Mouse (Mus musculus) megakaryocyte, embryonic 14.5 days (primary cell): ENCODE measurements around the gene Cep85l. TPM values are rescaled to one million over a fixed set of nuclear protein-coding genes. Genes with fewer than 3 reads are reported as not detected.

ENCODE experiments used
- H3K27me3 ChIP-seq: replicated peaks from 2 replicates; pipeline ENCODE3; 2012; ENCODE audit warnings: inconsistent platforms
- H3K36me3 ChIP-seq: replicated peaks from 2 replicates; pipeline ENCODE3; 2012; ENCODE audit warnings: low read length, inconsistent platforms, mixed read lengths
- H3K4me1 ChIP-seq: 2 replicates; pipeline ENCODE4 v1.6.1; 2012; ENCODE audit warnings: inconsistent platforms
- H3K4me3 ChIP-seq: replicated peaks from 2 replicates; pipeline ENCODE3; 2012; ENCODE audit warnings: moderate library complexity, mild to moderate bottlenecking, inconsistent platforms
- H3K9me3 ChIP-seq: 2 replicates; pipeline ENCODE4 v1.6.1; 2012; ENCODE audit warnings: inconsistent platforms
- FLI1 ChIP-seq: IDR thresholded peaks from 2 replicates; pipeline ENCODE4 v1.6.1; 2012; ENCODE audit warnings: low read length, inconsistent platforms, mixed read lengths
- GATA1 ChIP-seq: IDR thresholded peaks from 3 replicates; pipeline ENCODE4 v1.6.1; 2012; ENCODE audit warnings: mixed read lengths, low read length, inconsistent platforms, borderline replicate concordance
- polyA plus RNA-seq: library from polyadenylated mRNA; stranded (reverse); fragments of >175 nt; gene quantifications from 2 replicates; pipeline ENCODE4 v1.2.3, GENCODE M21; 2012; ENCODE audit warnings: low replicate concordance; ENCODE audit not compliant: insufficient read depth

Gene Cep85l
- polyA plus RNA-seq, 1 experiment = 0.15 TPM

DNA sequence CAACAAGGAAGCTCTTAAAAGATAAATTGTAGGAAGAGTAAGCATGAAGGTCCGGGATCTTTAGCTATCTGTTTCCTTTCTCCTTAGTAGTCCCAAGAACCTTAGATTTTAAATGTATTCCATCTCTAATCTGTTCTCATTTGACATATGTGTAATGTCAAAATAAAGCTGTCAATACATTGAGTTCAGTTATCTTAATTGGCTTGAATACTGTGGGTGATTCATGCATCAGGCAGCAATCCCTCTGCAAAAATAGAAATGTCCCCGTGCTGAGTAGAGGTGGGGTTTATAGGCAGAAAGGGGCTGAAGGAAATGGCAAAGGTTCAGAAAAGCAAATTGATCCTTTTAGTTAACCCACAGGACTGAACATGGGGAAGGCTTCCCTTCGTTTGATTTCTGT is 50.5 kb downstream of the Cep85l start:
- H3K4me3 ChIP-seq = no peak overlapping the region
- no peaks in the 10 kb centered on the region for H3K9me3 ChIP-seq
- TF ChIP-seq GATA1 (no peak), FLI1 (no peak)
- peaks cover 12% of the 10 kb centered on the region for H3K4me1 ChIP-seq
- H3K27me3 ChIP-seq = no peaks in the 10 kb centered on the region
- H3K36me3 ChIP-seq = no peaks in the 10 kb centered on the region

DNA sequence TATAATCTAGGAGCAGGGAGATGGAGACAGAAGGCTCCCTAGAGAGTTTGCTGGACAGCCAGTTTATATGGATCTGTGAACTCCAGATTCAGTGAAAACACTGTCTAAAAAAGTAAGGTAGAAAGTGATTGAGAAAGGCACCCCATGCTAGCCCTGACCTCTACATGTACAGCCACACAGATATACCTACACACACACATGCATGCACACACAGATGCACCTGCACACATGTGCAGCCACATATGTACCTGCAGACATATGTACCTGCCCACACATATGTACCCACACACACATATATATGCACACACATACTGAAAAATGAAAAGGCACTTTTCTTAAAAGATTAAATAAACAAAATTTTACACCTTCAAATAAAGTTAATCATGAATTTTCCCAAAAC is 53.4 kb downstream of the Cep85l start:
- H3K36me3 ChIP-seq = no peaks in the 10 kb centered on the region
- H3K9me3 ChIP-seq = no peaks in the 10 kb centered on the region
- no peak overlapping the region for H3K4me3 ChIP-seq
- no peaks in the 10 kb centered on the region for H3K27me3 ChIP-seq
- no peak for TF ChIP-seq GATA1
- no peak for TF ChIP-seq FLI1
- H3K4me1 ChIP-seq = peaks cover 9% of the 10 kb centered on the region

DNA sequence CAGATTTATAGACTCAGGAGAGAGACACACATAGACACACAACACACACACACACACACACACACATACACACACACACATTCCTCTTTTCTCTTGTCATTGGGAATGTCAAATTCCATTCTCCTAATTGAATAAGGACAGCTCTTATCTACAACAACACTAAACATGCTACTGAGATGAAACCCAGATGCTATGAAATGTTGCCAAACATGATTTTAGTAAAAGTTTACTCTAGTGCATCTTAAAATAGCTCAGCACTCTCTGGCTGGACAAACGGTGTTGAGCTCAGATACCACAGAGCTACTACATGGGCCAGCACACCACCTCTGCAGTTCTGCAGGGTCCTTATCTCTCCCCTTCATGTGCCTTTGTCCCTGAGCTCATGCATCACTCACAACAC is 55.1 kb downstream of the Cep85l start:
- no peak for TF ChIP-seq FLI1
- TF ChIP-seq GATA1 = no peak
- Histone ChIP-seq H3K27me3 (no peaks in the 10 kb centered on the region), H3K36me3 (no peaks in the 10 kb centered on the region), H3K9me3 (no peaks in the 10 kb centered on the region), H3K4me3 (no peak overlapping the region), H3K4me1 (peaks cover 9% of the 10 kb centered on the region)

DNA sequence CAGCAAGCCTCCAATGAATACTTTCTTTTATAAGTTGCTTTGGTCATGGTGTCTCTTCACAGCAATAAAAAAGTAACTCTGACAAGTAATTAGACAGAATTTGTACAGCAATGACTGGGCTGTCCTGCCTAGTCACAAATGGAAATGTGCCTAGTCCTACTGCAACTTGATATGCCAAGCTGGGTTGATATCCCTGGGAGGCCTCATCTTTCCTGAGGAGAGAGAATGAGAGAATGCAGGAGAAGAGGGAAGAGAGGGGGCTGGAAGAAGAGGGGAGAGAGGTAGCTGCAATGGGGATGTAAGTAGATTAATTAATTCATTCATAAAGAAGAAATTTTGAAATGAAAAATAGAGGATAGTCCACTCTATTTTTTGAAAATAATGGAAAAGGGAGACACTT is 56.4 kb downstream of the Cep85l start:
- Histone ChIP-seq H3K27me3 (no peaks in the 10 kb centered on the region), H3K4me1 (peaks cover 9% of the 10 kb centered on the region), H3K9me3 (no peaks in the 10 kb centered on the region), H3K4me3 (no peak overlapping the region), H3K36me3 (no peaks in the 10 kb centered on the region)
- TF ChIP-seq GATA1 = no peak
- TF ChIP-seq FLI1 = no peak

DNA sequence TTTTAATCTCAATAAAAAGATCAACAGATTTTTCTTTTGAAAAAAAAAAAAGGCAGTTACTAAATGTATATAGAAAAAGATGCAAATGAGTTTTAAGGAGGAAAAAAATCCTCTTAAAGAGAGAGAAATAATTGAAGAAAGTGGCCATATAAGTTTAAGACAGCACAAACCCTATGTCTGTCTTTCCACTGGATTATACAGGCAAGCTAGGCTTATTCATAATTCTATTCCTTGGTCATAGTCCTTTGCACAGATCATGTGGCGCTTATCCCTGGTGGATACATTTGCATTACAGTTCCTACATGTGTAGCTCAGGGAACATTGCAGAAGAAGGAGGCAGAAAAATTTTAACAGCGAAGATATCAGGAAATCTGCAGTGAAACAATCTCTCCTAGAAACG is 73.1 kb downstream of the Cep85l start:
- Histone ChIP-seq H3K4me3 (no peak overlapping the region), H3K4me1 (no peaks in the 10 kb centered on the region), H3K36me3 (no peaks in the 10 kb centered on the region), H3K27me3 (no peaks in the 10 kb centered on the region), H3K9me3 (no peaks in the 10 kb centered on the region)
- no peak for TF ChIP-seq GATA1
- no peak for TF ChIP-seq FLI1

DNA sequence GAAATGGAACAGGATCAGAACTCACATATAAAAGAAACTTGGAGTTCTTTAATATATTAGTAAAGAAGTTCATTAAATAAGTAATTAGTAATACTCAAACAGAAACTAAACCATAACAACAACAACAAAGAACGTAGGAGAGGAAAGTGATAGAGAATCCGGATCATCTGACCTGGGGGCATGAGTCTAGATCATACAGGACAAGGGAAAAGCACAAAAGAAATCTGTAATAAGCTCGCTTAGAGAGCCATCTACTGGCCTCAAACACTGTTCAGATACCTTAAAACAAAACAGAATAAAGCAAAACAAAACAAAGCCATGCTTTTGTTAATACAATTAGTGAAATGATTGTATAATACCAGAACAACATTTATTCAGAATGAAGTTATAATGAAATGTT is 73.9 kb downstream of the Cep85l start:
- Histone ChIP-seq H3K36me3 (peaks cover 2% of the 10 kb centered on the region), H3K27me3 (no peaks in the 10 kb centered on the region), H3K4me1 (no peaks in the 10 kb centered on the region), H3K4me3 (no peak overlapping the region), H3K9me3 (no peaks in the 10 kb centered on the region)
- TF ChIP-seq FLI1 (no peak), GATA1 (no peak)

DNA sequence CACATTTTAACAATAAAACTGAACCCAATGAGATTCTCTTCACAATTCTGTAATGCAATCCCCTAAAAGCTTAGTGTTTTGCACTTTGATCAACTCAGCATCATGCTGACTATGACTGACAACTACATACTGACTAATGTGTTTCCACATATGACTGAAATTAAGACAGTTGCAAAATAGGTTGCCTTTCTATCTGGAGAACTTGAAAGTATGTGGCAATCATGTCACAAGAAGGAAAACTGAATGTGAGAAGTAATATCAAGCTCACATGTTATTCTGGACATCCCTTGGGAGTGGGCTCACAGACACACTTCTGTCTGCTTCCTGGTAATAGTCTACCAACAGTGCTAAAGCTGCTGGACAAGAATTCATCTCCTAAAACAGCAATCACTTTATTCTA is 94.6 kb downstream of the Cep85l start:
- H3K4me1 ChIP-seq = no peaks in the 10 kb centered on the region
- peaks cover 11% of the 10 kb centered on the region for H3K36me3 ChIP-seq
- TF ChIP-seq GATA1 (no peak), FLI1 (no peak)
- H3K27me3 ChIP-seq = no peaks in the 10 kb centered on the region
- no peak overlapping the region for H3K4me3 ChIP-seq
- no peaks in the 10 kb centered on the region for H3K9me3 ChIP-seq

DNA sequence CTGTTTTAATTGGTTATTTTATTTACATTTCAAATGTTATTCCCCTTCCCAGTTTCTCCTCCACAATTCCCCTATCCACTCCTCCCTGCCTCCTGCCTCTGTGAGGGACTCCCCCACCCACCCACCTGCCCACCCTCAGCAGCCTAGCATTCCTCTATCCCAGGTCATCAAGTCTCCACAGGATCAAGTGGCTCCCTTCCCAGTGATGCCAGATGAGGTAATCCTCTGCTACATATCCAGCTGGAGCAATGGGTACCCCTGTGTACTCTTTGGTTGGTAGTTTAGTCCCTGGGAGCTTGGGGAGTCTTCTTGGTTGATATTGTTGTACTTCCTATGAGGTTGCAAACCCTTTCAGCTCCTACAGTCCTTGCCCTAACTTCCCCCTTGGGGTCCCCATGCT is 107.5 kb downstream of the Cep85l start:
- Histone ChIP-seq H3K4me3 (no peak overlapping the region), H3K36me3 (no peaks in the 10 kb centered on the region), H3K4me1 (no peaks in the 10 kb centered on the region), H3K27me3 (no peaks in the 10 kb centered on the region), H3K9me3 (no peaks in the 10 kb centered on the region)
- TF ChIP-seq GATA1 = no peak
- TF ChIP-seq FLI1 = no peak

DNA sequence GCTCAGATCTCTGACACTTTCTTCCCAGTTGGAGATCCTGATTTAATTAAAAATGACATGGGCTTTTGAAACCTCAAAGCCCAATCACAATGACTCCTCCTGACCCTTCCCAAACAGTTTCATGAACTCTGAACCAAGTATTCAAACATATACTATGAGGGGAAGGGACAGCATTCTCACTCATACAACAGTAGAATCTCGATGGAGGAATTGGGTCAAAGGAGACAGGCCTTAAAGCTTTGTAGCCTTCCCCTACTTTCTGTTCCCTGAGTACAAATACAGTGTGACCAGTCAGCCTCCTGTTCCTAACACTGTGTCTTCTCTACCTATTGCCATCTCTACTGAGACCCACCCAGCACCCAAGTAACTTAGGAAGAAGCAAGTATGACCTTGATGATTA is 117.7 kb downstream of the Cep85l start:
- no peaks in the 10 kb centered on the region for H3K36me3 ChIP-seq
- H3K4me1 ChIP-seq = no peaks in the 10 kb centered on the region
- TF ChIP-seq GATA1 = no peak
- no peak for TF ChIP-seq FLI1
- no peaks in the 10 kb centered on the region for H3K27me3 ChIP-seq
- no peak overlapping the region for H3K4me3 ChIP-seq
- H3K9me3 ChIP-seq = peaks cover 3% of the 10 kb centered on the region; the same call in 1 of the 2 replicates

DNA sequence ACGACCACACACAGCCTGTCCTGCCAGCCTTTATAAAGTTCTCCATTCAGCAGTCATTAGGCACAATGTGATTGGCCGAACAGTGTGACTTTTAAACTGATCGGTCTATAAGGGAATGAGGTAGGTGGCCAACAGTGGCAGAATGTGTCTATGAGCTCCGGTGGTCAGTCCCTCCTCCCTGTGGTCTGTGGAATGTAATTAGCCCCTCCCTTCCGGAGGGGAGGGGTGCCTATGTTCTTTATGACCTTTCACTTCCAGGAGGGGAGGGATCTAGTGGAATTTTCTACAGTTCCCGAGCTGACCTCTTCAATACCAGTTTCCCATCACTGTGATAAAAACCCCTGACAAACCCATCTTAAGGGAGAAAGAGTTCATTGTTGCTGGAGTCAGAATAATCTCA is 144.4 kb downstream of the Cep85l start:
- Histone ChIP-seq H3K9me3 (peaks cover 7% of the 10 kb centered on the region), H3K4me1 (no peaks in the 10 kb centered on the region), H3K27me3 (no peaks in the 10 kb centered on the region), H3K4me3 (no peak overlapping the region), H3K36me3 (no peaks in the 10 kb centered on the region)
- no peak for TF ChIP-seq FLI1
- no peak for TF ChIP-seq GATA1

DNA sequence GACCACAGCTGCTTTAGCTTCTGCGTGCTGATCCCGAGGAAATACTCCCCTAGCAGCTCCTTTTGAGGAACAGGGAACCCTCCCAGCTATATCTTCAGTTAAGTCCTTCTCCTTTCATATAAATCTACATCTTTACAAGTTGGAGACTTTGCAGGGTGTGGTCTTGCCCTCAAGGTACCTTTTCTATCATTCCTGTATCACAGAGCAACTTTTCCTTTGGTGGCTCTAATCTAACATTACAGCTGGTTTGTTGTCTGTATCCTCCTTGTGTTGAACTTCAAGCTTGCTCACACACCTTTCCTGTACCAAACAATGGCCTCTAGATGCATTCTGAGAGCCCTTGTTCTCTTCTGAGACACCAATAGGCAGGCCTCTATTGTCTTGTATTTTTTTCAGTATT is 145.1 kb downstream of the Cep85l start:
- Histone ChIP-seq H3K4me3 (no peak overlapping the region), H3K27me3 (no peaks in the 10 kb centered on the region), H3K4me1 (no peaks in the 10 kb centered on the region), H3K9me3 (peaks cover 7% of the 10 kb centered on the region), H3K36me3 (no peaks in the 10 kb centered on the region)
- TF ChIP-seq FLI1 (no peak), GATA1 (no peak)
